Mouse (Mus musculus): ENCODE measurements at regions not wholly inside any gene's neighbourhood (a gene's known extent, or its start where the extent isn't known, plus 50 kb on each side); places are given as distances from the start of the nearest gene placed in this dataset.

DNA sequence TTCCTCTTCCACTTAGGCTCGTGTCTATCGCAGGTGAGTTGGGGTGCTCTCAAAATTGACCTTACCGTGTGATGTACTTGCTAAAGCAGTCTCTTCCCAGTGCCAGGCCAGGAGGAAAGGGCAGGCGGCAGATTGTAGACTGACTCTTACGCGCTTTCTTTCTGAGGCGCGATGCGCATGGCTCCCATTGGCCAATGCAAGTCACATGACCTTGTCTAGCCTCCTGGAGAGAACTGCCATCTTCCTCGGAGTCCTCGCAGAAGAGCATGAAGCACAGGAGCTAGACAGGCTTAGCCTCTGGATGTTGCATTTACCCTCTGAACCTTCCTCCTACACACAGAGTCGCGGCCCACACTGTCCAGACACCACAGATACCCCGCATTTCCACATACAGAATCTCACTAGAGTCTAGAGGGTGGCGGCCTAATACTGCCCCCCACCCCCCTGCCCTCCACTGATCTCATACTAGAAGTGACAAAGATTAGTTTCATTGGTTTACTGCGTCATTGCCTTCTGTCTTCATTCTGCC, 132.9 kb upstream of the Mphosph6 start:
- 91% methylated on average over 16 of the region's 16 CpGs for WGBS
- no peaks in the 10 kb centered on the region for H3K4me1 ChIP-seq (ENCODE audit: insufficient read depth, low read length)
- H3K9me3 ChIP-seq (ENCODE audit: low read length) = no peaks in the 10 kb centered on the region
- H3K4me3 ChIP-seq (ENCODE audit: low read length) = no peak overlapping the region
- no peaks in the 10 kb centered on the region for H3K36me3 ChIP-seq (ENCODE audit: insufficient read depth, low read length)
- H3K9ac ChIP-seq (replicated peaks; ENCODE audit: low read length) = no peak overlapping the region
- no peak overlapping the region for H3K4me2 ChIP-seq (replicated peaks; ENCODE audit: low read depth, low read length)
- no peak for ATAC-seq (ENCODE audit: low FRiP score, low TSS enrichment)
- H3K27me3 ChIP-seq (ENCODE audit: insufficient read depth, low read length) = 0 out of 2 replicates have a peak, but pooled peaks cover 4% of the 10 kb centered on the region
- no peak overlapping the region for H3K27ac ChIP-seq (ENCODE audit: low read length)

DNA sequence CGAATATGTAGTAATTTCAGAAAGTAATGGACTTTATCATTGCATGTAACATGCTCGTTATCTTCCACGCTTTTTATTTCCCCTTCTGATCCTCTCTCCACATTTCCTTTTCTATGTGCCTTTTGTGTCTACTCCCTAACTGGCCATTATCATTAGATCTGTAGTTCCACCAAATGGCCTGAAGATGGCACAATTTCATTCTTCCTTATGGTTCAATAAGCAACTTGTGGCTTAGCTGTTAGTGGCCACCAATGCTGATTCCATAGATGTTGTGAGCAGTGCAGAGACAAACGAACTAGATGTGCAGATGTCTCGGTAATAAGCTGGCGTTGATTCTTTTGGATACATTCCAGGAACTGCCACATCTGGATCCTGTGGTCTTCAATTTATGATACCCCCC, 128.9 kb upstream of the Mphosph6 start:
- Histone ChIP-seq H3K4me3 (ENCODE audit: low read length) (no peak overlapping the region), H3K9me3 (ENCODE audit: low read length) (no peaks in the 10 kb centered on the region), H3K27ac (ENCODE audit: low read length) (no peak overlapping the region), H3K27me3 (ENCODE audit: insufficient read depth, low read length) (0 out of 2 replicates have a peak, but pooled peaks cover 4% of the 10 kb centered on the region), H3K9ac (replicated peaks; ENCODE audit: low read length) (no peak overlapping the region), H3K4me1 (ENCODE audit: insufficient read depth, low read length) (no peaks in the 10 kb centered on the region), H3K4me2 (replicated peaks; ENCODE audit: low read depth, low read length) (no peak overlapping the region), H3K36me3 (ENCODE audit: insufficient read depth, low read length) (no peaks in the 10 kb centered on the region)
- no peak for ATAC-seq (ENCODE audit: low FRiP score, low TSS enrichment)
- 57% methylated on average over 6 of the region's 6 CpGs for WGBS

DNA sequence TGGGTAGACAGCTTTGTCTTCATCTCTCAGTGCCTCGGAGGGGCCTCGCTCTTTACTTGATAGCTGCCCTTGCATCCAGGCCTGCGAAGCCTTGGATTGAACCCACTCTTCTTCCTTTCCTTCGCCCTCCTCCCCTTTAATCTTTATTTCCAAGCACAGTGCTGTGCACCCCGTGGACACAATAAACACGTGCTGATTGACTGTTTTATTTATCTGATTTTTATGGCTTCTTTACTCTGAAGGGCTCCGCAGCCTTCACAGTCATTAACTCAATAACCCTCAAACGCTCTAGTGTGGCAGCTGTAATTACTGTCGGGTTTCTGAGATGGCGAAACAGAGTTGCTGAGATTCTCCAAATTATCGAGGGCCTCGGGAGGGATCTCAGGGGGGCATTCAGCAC, 127.9 kb upstream of the Mphosph6 start:
- Histone ChIP-seq H3K9ac (replicated peaks; ENCODE audit: low read length) (no peak overlapping the region), H3K4me1 (ENCODE audit: insufficient read depth, low read length) (no peaks in the 10 kb centered on the region), H3K27ac (ENCODE audit: low read length) (no peak overlapping the region), H3K36me3 (ENCODE audit: insufficient read depth, low read length) (no peaks in the 10 kb centered on the region), H3K4me3 (ENCODE audit: low read length) (no peak overlapping the region), H3K27me3 (ENCODE audit: insufficient read depth, low read length) (0 out of 2 replicates have a peak, but pooled peaks cover 4% of the 10 kb centered on the region), H3K4me2 (replicated peaks; ENCODE audit: low read depth, low read length) (no peak overlapping the region), H3K9me3 (ENCODE audit: low read length) (no peaks in the 10 kb centered on the region)
- 21% methylated on average over 12 of the region's 12 CpGs for WGBS
- ATAC-seq (ENCODE audit: low FRiP score, low TSS enrichment) = no peak

DNA sequence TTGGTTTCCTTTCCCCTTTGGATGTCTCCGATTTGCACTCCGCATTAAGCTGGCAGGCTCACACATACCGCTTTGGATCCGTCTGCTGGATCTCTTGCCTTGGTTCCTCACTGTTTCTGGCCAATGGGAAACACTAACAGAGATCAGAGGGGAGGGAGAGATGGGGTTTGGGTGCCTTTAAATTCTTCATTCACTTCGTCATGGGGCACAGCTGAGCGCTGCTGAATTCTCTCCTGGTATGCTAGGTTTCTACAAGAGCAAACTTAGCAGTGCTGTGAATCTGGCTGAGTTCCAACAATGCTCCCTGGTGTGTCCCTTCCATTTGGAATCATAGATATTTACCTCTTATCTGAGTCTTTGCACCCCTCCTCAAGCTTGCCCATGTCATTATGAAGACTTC, 121.6 kb upstream of the Mphosph6 start:
- no peak overlapping the region for H3K4me3 ChIP-seq (ENCODE audit: low read length)
- H3K27me3 ChIP-seq (ENCODE audit: insufficient read depth, low read length) = no peaks in the 10 kb centered on the region
- H3K4me1 ChIP-seq (ENCODE audit: insufficient read depth, low read length) = no peaks in the 10 kb centered on the region
- H3K4me2 ChIP-seq (replicated peaks; ENCODE audit: low read depth, low read length) = no peak overlapping the region
- H3K36me3 ChIP-seq (ENCODE audit: insufficient read depth, low read length) = no peaks in the 10 kb centered on the region
- ATAC-seq (ENCODE audit: low FRiP score, low TSS enrichment) = no peak
- no peak overlapping the region for H3K9ac ChIP-seq (replicated peaks; ENCODE audit: low read length)
- H3K27ac ChIP-seq (ENCODE audit: low read length) = no peak overlapping the region
- WGBS = 78% methylated on average over 6 of the region's 6 CpGs
- H3K9me3 ChIP-seq (ENCODE audit: low read length) = no peaks in the 10 kb centered on the region

DNA sequence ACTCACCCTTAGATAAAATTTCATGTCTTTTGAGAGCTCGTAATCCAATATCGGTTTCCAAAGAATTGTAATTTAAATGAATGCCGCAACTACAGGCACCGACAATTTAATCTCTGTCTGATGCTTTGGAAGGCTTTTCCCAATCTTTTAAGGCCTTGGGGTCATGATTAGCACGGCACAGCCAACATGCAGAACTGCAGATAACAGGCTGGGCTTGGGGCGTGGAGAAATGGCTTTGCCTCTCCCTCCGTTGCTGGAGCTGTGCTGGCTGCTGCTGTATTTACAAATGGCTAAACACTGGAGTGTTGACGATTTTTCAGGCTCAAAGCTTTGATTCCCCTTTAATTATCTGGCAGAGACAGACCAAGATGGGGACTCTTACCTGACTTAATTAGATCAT, 101.3 kb upstream of the Mphosph6 start:
- Histone ChIP-seq H3K27ac (ENCODE audit: low read length) (no peak overlapping the region), H3K36me3 (ENCODE audit: insufficient read depth, low read length) (no peaks in the 10 kb centered on the region), H3K9ac (replicated peaks; ENCODE audit: low read length) (no peak overlapping the region), H3K27me3 (ENCODE audit: insufficient read depth, low read length) (no peaks in the 10 kb centered on the region), H3K4me2 (replicated peaks; ENCODE audit: low read depth, low read length) (no peak overlapping the region), H3K9me3 (ENCODE audit: low read length) (no peaks in the 10 kb centered on the region), H3K4me1 (ENCODE audit: insufficient read depth, low read length) (no peaks in the 10 kb centered on the region), H3K4me3 (ENCODE audit: low read length) (no peak overlapping the region)
- 71% methylated on average over 8 of the region's 8 CpGs for WGBS
- ATAC-seq (ENCODE audit: low FRiP score, low TSS enrichment) = no peak

DNA sequence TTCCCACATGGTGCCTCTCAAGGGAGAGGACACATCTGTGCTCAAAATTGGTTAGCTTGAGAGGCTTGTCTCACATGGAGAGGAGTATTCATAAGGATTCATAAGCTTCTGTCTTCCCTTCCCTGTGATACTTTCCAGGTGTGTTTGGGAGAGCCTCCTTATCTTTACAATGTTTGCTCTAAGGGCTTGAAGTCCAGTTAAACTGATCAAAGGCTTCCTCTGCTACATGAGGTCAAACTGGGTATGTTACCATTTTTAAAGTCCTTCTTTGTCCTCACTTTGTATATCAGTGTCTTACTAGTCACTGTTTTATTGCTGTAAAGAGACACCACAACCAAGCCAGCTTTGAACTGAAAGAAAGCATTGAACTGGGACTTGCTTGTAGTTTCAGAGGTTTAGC, 98.1 kb upstream of the Mphosph6 start:
- H3K27ac ChIP-seq (ENCODE audit: low read length) = no peak overlapping the region
- H3K4me2 ChIP-seq (replicated peaks; ENCODE audit: low read depth, low read length) = no peak overlapping the region
- H3K4me1 ChIP-seq (ENCODE audit: insufficient read depth, low read length) = no peaks in the 10 kb centered on the region
- H3K9ac ChIP-seq (replicated peaks; ENCODE audit: low read length) = no peak overlapping the region
- H3K36me3 ChIP-seq (ENCODE audit: insufficient read depth, low read length) = no peaks in the 10 kb centered on the region
- H3K9me3 ChIP-seq (ENCODE audit: low read length) = no peaks in the 10 kb centered on the region
- no peak overlapping the region for H3K4me3 ChIP-seq (ENCODE audit: low read length)
- ATAC-seq (ENCODE audit: low FRiP score, low TSS enrichment) = no peak
- H3K27me3 ChIP-seq (ENCODE audit: insufficient read depth, low read length) = no peaks in the 10 kb centered on the region

DNA sequence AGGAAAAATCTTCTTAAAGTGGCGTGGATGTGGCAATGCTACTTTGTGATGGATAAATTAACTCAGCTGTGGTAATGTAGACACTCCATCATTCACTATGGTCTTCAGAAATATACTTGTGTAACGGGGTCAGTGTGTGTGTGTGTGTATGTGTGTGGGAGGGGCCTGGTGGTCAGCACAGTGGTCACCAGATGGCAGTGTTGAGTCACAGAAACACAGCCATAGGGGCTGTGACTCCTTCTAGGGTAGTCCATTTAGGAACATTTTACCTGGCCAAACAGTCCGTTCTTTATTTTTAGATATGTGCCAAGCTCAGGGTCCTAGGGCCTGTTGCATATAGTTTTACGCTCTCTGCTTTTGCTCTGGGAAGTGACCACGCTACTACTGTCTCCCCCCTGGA, 96.3 kb upstream of the Mphosph6 start:
- Histone ChIP-seq H3K36me3 (ENCODE audit: insufficient read depth, low read length) (no peaks in the 10 kb centered on the region), H3K9ac (replicated peaks; ENCODE audit: low read length) (no peak overlapping the region), H3K27me3 (ENCODE audit: insufficient read depth, low read length) (no peaks in the 10 kb centered on the region), H3K4me3 (ENCODE audit: low read length) (no peak overlapping the region), H3K27ac (ENCODE audit: low read length) (no peak overlapping the region), H3K9me3 (ENCODE audit: low read length) (no peaks in the 10 kb centered on the region), H3K4me2 (replicated peaks; ENCODE audit: low read depth, low read length) (no peak overlapping the region), H3K4me1 (ENCODE audit: insufficient read depth, low read length) (no peaks in the 10 kb centered on the region)
- 72% methylated on average over 5 of the region's 5 CpGs for WGBS
- no peak for ATAC-seq (ENCODE audit: low FRiP score, low TSS enrichment)

DNA sequence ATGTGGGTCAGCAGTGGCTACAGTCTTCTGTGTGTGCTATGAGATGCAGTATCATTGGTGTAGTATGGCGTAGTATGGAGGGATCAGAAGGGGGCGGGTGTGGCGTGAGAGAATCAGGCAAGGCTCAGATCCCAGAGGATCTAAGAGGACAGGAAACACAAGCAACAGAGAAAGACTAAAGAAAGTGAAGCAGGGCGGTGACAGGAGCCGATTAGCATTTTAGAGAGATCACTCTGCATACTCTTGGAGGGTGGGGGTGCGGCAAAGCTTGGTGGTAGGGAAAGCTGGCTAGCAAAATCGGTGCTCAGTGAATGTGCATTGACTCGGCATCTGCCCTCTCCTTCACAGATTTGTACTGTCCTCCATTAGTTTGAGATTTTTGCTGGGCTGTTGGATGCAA, 93.1 kb upstream of the Mphosph6 start:
- Histone ChIP-seq H3K9ac (replicated peaks; ENCODE audit: low read length) (no peak overlapping the region), H3K9me3 (ENCODE audit: low read length) (no peaks in the 10 kb centered on the region), H3K4me3 (ENCODE audit: low read length) (no peak overlapping the region), H3K27ac (ENCODE audit: low read length) (no peak overlapping the region), H3K27me3 (ENCODE audit: insufficient read depth, low read length) (no peaks in the 10 kb centered on the region), H3K4me2 (replicated peaks; ENCODE audit: low read depth, low read length) (no peak overlapping the region), H3K4me1 (ENCODE audit: insufficient read depth, low read length) (no peaks in the 10 kb centered on the region), H3K36me3 (ENCODE audit: insufficient read depth, low read length) (no peaks in the 10 kb centered on the region)
- no peak for ATAC-seq (ENCODE audit: low FRiP score, low TSS enrichment)
- WGBS = 51% methylated on average over 8 of the region's 8 CpGs

DNA sequence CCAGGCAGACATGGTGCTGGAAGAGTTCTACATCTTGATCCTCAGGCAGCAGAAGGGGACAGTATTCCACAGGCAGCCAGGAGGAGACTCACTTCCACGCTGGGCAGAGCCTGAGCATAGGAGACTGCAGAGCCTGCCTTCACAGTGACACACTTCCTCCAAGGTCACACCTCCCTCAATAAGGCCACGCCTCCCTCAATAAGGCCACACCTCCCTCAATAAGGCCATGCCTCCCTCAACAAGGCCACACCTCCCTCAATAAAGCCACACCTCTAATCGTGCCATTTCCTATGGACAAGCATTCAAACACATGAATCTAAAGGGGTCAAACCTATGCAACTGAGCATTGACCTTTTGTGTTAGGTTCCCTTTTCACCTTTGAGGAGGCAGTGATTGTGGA, 88.5 kb upstream of the Mphosph6 start:
- H3K4me1 ChIP-seq (ENCODE audit: insufficient read depth, low read length) = no peaks in the 10 kb centered on the region
- H3K4me2 ChIP-seq (replicated peaks; ENCODE audit: low read depth, low read length) = no peak overlapping the region
- no peak overlapping the region for H3K9ac ChIP-seq (replicated peaks; ENCODE audit: low read length)
- no peak for ATAC-seq (ENCODE audit: low FRiP score, low TSS enrichment)
- H3K36me3 ChIP-seq (ENCODE audit: insufficient read depth, low read length) = no peaks in the 10 kb centered on the region
- no peaks in the 10 kb centered on the region for H3K9me3 ChIP-seq (ENCODE audit: low read length)
- no peak overlapping the region for H3K4me3 ChIP-seq (ENCODE audit: low read length)
- H3K27me3 ChIP-seq (ENCODE audit: insufficient read depth, low read length) = no peaks in the 10 kb centered on the region
- 63% methylated on average over 3 of the region's 3 CpGs for WGBS
- H3K27ac ChIP-seq (ENCODE audit: low read length) = no peak overlapping the region

DNA sequence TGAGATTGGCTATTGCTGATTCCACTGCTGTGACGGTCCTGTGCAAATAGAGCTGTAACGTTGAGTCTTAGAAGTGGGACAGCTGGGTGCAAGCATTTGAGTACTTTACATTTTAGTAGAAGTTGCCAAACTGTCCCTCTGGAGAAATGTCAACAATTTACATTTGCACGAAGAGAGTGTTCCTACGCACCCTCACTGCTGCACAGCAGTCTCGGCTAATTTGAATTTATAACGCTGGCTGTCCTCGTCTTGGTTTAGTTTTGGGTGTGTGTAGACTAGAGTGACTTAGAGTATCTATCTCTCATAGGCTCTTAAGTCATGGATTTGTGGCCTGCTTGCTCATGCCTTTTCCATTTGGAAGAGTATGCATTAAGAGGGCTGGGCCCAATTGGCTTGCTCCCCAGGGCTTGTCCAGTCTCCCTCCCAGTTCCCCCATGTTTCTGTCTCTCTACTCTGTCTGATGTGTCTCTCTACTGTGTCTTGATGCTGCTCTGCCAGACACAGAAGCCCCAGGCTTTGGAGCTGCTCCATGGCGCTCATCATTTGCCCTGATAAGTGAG, 79.8 kb upstream of the Mphosph6 start:
- no peaks in the 10 kb centered on the region for H3K27me3 ChIP-seq (ENCODE audit: insufficient read depth, low read length)
- no peak overlapping the region for H3K27ac ChIP-seq (ENCODE audit: low read length)
- no peak overlapping the region for H3K4me2 ChIP-seq (replicated peaks; ENCODE audit: low read depth, low read length)
- WGBS = 79% methylated on average over 8 of the region's 8 CpGs
- no peak overlapping the region for H3K4me3 ChIP-seq (ENCODE audit: low read length)
- H3K4me1 ChIP-seq (ENCODE audit: insufficient read depth, low read length) = no peaks in the 10 kb centered on the region
- no peaks in the 10 kb centered on the region for H3K9me3 ChIP-seq (ENCODE audit: low read length)
- ATAC-seq (ENCODE audit: low FRiP score, low TSS enrichment) = no peak
- H3K36me3 ChIP-seq (ENCODE audit: insufficient read depth, low read length) = no peaks in the 10 kb centered on the region
- no peak overlapping the region for H3K9ac ChIP-seq (replicated peaks; ENCODE audit: low read length)
